Mouse (Mus musculus) spleen, adult 2 months (tissue): ENCODE measurements at regions not wholly inside any gene's neighbourhood (a gene's known extent, or its start where the extent isn't known, plus 50 kb on each side); places are given as distances from the start of the nearest gene placed in this dataset.

Source experiments
- DNase-seq, 2 experiments: peaks; one replicate each; pipeline versions ENCODE4 v3.0.0 to v3.0.0-alpha.2; 2012 to 2021; ENCODE audit warnings: low spot score in 2 of 2, low read depth in 1 of 2
- H3K27ac ChIP-seq: fragments of 200-500 bp; 2 replicates; pipeline ENCODE4 v1.5.1; 2012; ENCODE audit warnings: low read length, inconsistent platforms; ENCODE audit not compliant: insufficient read depth
- H3K27me3 ChIP-seq: fragments of 200-500 bp; 2 replicates; pipeline ENCODE4 v1.6.1; 2012; ENCODE audit warnings: mild to moderate bottlenecking, moderate library complexity, low read length, inconsistent platforms; ENCODE audit not compliant: control insufficient read depth, insufficient read depth
- H3K36me3 ChIP-seq: fragments of 200-500 bp; 2 replicates; pipeline ENCODE4 v1.6.1; 2012; ENCODE audit warnings: mild to moderate bottlenecking, low read length, inconsistent platforms; ENCODE audit not compliant: control insufficient read depth, insufficient read depth
- H3K4me1 ChIP-seq: fragments of 200-500 bp; 2 replicates; pipeline ENCODE4 v1.6.1; 2011; ENCODE audit warnings: inconsistent platforms; ENCODE audit not compliant: control insufficient read depth, insufficient read depth, insufficient read length
- H3K4me3 ChIP-seq: fragments of 200-500 bp; 2 replicates; pipeline ENCODE4 v1.5.1; 2011; ENCODE audit warnings: mild to moderate bottlenecking, inconsistent platforms; ENCODE audit not compliant: insufficient read depth, insufficient read length; ENCODE audit errors: extremely low read depth
- CTCF ChIP-seq: fragments of 200-500 bp; IDR thresholded peaks from 2 replicates; pipeline ENCODE4 v1.5.1; 2011; ENCODE audit warnings: mild to moderate bottlenecking, inconsistent platforms; ENCODE audit not compliant: insufficient read depth, insufficient read length, insufficient replicate concordance; ENCODE audit errors: extremely low read depth
- POLR2A ChIP-seq: fragments of 200-500 bp; IDR thresholded peaks from 2 replicates; pipeline ENCODE4 v1.6.1; 2011; ENCODE audit warnings: low read depth, low read length, inconsistent platforms
- WGBS: fragments of 180-500 bp; shearing (Covaris S2); methylation state at CpG from one replicate; pipeline ENCODE4 v1.1.7; 2018; 5-methylcytosine and 5-hydroxymethylcytosine counted together

DNA sequence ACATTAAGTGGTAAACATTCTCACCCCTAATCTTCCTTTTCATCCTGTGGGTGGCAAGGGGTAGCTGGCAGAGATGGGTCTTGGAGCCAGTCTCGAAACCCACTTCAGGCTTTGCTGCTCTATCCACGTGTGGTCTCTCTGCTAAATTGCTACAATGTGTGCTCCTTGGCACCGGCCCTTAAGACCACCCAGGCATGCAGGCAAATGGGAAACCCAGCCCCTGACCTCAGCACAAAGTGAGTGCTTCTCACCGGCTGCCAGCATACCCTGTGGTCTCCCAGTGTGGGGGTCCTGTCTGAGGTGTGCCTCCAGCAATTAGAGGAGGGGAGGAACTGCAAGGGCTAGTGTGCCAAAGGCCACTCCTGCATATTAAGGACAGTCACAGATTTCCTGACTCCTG, 238.5 kb upstream of the Gm21798 start:
- Histone ChIP-seq H3K4me3 (no peak overlapping the region), H3K27me3 (no peaks in the 10 kb centered on the region), H3K4me1 (no peaks in the 10 kb centered on the region), H3K27ac (no peak overlapping the region), H3K36me3 (no peaks in the 10 kb centered on the region)
- DNase-seq, result no peak
- no peak for TF ChIP-seq POLR2A
- no peak for TF ChIP-seq CTCF
- 72% methylated on average over 4 of the region's 4 CpGs for WGBS

DNA sequence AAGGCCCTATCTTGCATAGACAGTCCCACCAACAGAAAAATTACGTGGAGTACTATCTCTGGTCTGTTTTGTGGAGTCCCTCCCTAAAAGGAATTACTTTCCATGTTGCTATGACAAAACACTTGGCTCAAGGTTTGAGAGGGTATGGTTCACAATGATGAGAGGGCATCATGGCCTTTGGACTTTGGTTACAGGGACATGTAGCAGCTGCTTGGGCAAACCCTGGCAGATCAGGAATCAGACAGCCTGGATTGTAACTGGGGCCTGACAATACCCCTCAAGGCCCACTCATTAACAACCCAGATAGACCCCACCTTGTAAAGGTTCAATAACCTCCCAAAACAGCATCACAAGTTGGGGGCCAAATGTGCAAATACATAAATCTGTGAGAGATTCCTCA, 237.0 kb upstream of the Gm21798 start:
- WGBS, result 82% methylated on average over 1 of the region's 1 CpGs
- Histone ChIP-seq H3K36me3 (no peaks in the 10 kb centered on the region), H3K4me1 (no peaks in the 10 kb centered on the region), H3K4me3 (no peak overlapping the region), H3K27ac (no peak overlapping the region), H3K27me3 (no peaks in the 10 kb centered on the region)
- no peak for DNase-seq
- TF ChIP-seq CTCF (no peak), POLR2A (no peak)

DNA sequence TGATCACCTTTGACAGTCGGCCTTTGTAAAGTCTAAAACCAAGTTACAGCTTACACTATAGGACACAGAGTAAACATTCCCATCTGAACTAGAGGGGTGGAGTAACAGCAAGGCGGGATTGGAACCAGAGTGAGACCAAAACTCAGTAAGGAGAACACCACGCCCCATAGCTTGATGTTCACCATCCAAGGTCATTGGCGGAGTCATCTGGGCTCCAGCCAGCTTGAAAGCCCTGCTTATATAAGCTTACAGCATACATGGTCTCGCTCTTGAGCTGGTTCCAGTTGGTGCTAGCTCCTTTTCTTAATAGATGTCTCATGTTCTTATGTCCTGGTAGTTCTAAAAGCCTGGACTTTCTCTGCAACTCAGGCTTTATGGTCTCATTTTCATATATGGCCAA, 236.4 kb upstream of the Gm21798 start:
- 88% methylated on average over 5 of the region's 5 CpGs for WGBS
- DNase-seq, result no peak
- no peaks in the 10 kb centered on the region for H3K27me3 ChIP-seq
- no peak for TF ChIP-seq POLR2A
- TF ChIP-seq CTCF, result no peak
- H3K27ac ChIP-seq, result no peak overlapping the region
- H3K4me1 ChIP-seq, result no peaks in the 10 kb centered on the region
- no peaks in the 10 kb centered on the region for H3K36me3 ChIP-seq
- no peak overlapping the region for H3K4me3 ChIP-seq

DNA sequence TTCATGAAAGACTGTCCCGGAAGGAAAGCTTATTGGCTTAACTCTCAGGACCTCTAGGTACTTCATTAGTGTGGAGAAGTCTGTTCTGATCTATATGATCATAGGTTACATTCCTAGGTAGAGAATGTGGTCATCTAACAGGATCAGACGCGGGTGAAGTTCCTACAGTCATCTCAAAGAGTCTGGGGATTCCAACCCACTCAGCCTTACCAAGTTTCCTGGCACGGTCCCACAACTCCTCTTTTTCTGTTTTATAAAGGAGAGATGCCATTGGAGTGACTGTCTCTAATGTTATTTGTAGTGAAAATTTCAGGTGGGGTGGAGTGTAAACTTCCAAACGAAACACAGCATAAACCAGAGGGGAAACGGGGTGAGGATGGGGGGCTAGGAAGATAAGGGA, 233.4 kb upstream of the Gm21798 start:
- Histone ChIP-seq H3K4me1 (no peaks in the 10 kb centered on the region), H3K27ac (no peak overlapping the region), H3K4me3 (no peak overlapping the region), H3K36me3 (no peaks in the 10 kb centered on the region), H3K27me3 (no peaks in the 10 kb centered on the region)
- no peak for DNase-seq
- no peak for TF ChIP-seq POLR2A
- no peak for TF ChIP-seq CTCF
- WGBS, result 88% methylated on average over 6 of the region's 6 CpGs

DNA sequence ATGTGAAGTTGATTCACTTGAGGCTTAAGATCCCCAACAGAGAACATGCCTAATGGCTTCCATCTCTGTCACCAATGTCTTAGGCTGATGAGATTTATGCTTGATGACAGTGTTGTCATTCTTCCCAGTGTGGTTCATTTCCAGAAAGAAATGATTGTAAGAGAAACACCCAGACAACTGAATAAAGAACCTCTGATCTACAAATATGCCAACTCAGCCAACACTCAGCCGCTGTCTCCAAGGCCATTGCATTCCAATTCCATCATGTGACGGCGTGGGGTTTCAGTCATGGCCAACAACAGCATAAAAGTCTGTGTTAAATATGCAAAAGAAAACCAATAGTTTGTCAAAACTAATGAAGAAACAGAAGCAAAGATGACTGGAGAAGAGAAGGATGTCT, 230.7 kb upstream of the Gm21798 start:
- Histone ChIP-seq H3K4me1 (no peaks in the 10 kb centered on the region), H3K36me3 (no peaks in the 10 kb centered on the region), H3K4me3 (no peak overlapping the region), H3K27ac (no peak overlapping the region), H3K27me3 (no peaks in the 10 kb centered on the region)
- WGBS, result 91% methylated on average over 3 of the region's 3 CpGs
- TF ChIP-seq CTCF (no peak), POLR2A (no peak)
- DNase-seq, result no peak

DNA sequence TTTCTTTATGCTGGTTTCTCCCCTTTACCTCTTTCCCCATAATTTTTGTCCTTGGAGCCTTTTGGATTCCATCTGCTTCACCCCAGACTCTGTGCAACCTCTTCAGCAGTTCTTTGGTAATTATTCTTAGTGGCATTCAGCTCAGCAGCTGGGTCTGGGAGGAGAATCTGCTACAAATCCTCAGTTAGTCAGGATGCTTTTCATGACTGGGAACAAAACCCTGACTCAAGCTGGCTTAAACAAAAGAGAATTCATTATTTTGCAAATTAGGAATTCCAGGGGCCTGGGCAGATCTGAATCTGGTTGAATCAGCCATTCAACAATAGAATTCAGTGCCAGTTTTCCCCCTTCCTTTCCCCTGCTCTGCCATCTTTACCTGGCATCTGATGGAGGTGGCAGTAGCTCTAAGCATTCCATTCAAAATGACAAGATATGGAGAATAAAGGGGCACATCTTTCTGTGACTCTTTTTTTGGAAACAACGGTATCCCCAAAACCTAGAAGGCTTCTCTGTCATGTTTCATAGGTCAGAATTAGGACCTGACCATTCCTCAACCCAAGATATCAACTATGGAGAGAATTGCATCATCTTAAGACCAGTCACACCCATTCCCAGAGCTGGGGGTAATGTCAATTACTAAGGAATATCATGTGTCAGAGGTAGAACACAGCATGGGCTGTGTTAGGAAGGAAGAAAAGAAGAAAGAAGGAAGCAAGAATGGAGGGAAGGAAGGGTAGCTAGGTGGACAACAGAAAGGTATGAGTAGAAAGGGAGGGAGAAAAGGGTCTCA, 227.2 kb upstream of the Gm21798 start:
- H3K27me3 ChIP-seq, result no peaks in the 10 kb centered on the region
- H3K4me3 ChIP-seq, result no peak overlapping the region
- no peak for DNase-seq
- TF ChIP-seq CTCF (no peak), POLR2A (no peak)
- 67% methylated on average over 1 of the region's 1 CpGs for WGBS
- H3K27ac ChIP-seq, result no peak overlapping the region
- no peaks in the 10 kb centered on the region for H3K4me1 ChIP-seq
- H3K36me3 ChIP-seq, result no peaks in the 10 kb centered on the region

DNA sequence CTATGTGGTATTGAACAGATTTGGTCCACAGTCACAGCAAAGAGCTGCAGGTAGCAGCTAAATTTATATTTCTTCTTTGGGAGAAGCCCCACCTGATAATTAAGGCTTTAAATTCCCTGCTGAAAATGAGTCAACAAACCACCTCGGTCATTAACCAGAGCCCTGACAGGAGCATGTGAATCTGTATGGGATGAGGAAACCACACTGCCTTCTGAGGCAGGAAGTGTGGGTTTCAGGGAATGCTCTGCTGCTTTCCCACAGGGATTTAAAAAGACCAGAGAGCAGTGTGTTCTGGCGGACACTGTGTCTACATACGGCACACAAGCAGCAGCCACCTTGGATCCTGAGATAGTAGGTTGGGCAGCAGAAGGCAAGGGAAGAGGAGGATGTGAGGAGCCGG, 204.0 kb upstream of the Gm21798 start:
- no peaks in the 10 kb centered on the region for H3K36me3 ChIP-seq
- no peak for TF ChIP-seq CTCF
- TF ChIP-seq POLR2A, result no peak
- H3K27me3 ChIP-seq, result no peaks in the 10 kb centered on the region
- no peak for DNase-seq
- H3K4me1 ChIP-seq, result no peaks in the 10 kb centered on the region
- H3K27ac ChIP-seq, result no peak overlapping the region
- H3K4me3 ChIP-seq, result no peak overlapping the region
- WGBS, result 34% methylated on average over 4 of the region's 4 CpGs
